Mouse (Mus musculus) liver, embryonic 16.5 days (tissue): ENCODE measurements around the gene Krt5. TPM values are rescaled to one million over a fixed set of nuclear protein-coding genes. Genes with fewer than 3 reads are reported as not detected.
"Not testable (repeated sequence)": the region's sequence is repeated elsewhere in the genome, so short reads cannot be mapped to it uniquely, and the experiment has no call there.

Experiments used
- ATAC-seq: fragments of 200-750 bp; cut with Nextera tagmentation; 2 replicates; pipeline ENCODE4 v1.8.0; 2017; ENCODE audit warnings: low read depth, mild to moderate bottlenecking, moderate number of reproducible peaks, moderate library complexity
- H3K27ac ChIP-seq: fragments of 300-500 bp; sonication (generic); 2 replicates; pipeline ENCODE4 v1.5.1; 2014; ENCODE audit warnings: mild to moderate bottlenecking, low read length
- H3K27me3 ChIP-seq: fragments of 300-500 bp; sonication (generic); 2 replicates; pipeline ENCODE4 v1.6.1; 2014; ENCODE audit warnings: low read depth, low read length, mixed read lengths; ENCODE audit not compliant: control insufficient read depth, insufficient read depth
- H3K36me3 ChIP-seq: fragments of 300-500 bp; sonication (generic); 2 replicates; pipeline ENCODE4 v1.6.1; 2014; ENCODE audit warnings: mild to moderate bottlenecking; ENCODE audit not compliant: control insufficient read depth, insufficient read depth
- H3K4me1 ChIP-seq: fragments of 300-500 bp; sonication (generic); 2 replicates; pipeline ENCODE4 v1.6.1; 2014; ENCODE audit warnings: low read depth, low read length, mixed read lengths; ENCODE audit not compliant: control insufficient read depth
- H3K4me2 ChIP-seq: fragments of 300-500 bp; sonication (generic); 2 replicates; pipeline ENCODE4 v1.6.1; 2014; ENCODE audit warnings: low read depth, low read length, mixed read lengths
- H3K4me3 ChIP-seq: fragments of 300-500 bp; sonication (generic); 2 replicates; pipeline ENCODE4 v1.5.1; 2014; ENCODE audit warnings: low read depth, mild to moderate bottlenecking, low read length
- H3K9ac ChIP-seq: fragments of 300-500 bp; sonication (generic); 2 replicates; pipeline ENCODE4 v1.6.1; 2014; ENCODE audit warnings: low read depth, low read length
- H3K9me3 ChIP-seq: fragments of 300-500 bp; sonication (generic); replicated peaks from 2 replicates; pipeline ENCODE4 v1.6.1; 2016; ENCODE audit warnings: low read length; ENCODE audit not compliant: control insufficient read depth
- WGBS: fragments of 180-500 bp; shearing (Covaris S2); extraction: QIAGEN DNeasy Blood & Tissue Kit; methylation state at CpG from one replicate; pipeline ENCODE4 v1.1.7; 2014; ENCODE audit not compliant: insufficient replicate concordance; 5-methylcytosine and 5-hydroxymethylcytosine counted together
- polyA plus RNA-seq: library from polyadenylated mRNA; unstranded; fragments of >200 nt; fragmentation: Nextera tagmentation; extraction: Ambion mirVana; gene quantifications from 2 replicates; pipeline ENCODE4 v1.2.1, GENCODE M21; 2015

The Krt5 gene
- polyA plus RNA-seq, 1 experiment from 2014 or later, result 0.05 TPM

- no peak overlapping the region for H3K4me3 ChIP-seq
- 52% methylated on average over 4 of the region's 4 CpGs for WGBS
- no peak overlapping the region for H3K4me2 ChIP-seq
- ATAC-seq, result no peak
- no peaks in the 10 kb centered on the region for H3K4me1 ChIP-seq
- no peaks in the 10 kb centered on the region for H3K36me3 ChIP-seq
- H3K9me3 ChIP-seq, result no peaks in the 10 kb centered on the region
- H3K9ac ChIP-seq, result no peak overlapping the region
- no peak overlapping the region for H3K27ac ChIP-seq
- no peaks in the 10 kb centered on the region for H3K27me3 ChIP-seq
Observed at GRCm38 (mm10) chr15:101704066-101704465, 8.6 kb downstream of the Krt5 start.

GRCm38 (mm10) chr15:101702380-101702779 lies 10.3 kb downstream of the Krt5 start:
- Histone ChIP-seq H3K27ac (no peak overlapping the region), H3K27me3 (no peaks in the 10 kb centered on the region), H3K36me3 (no peaks in the 10 kb centered on the region), H3K9ac (no peak overlapping the region), H3K4me1 (no peaks in the 10 kb centered on the region), H3K9me3 (no peaks in the 10 kb centered on the region), H3K4me3 (no peak overlapping the region), H3K4me2 (no peak overlapping the region)
- ATAC-seq, result no peak
- 28% methylated on average over 2 of the region's 2 CpGs for WGBS

GRCm38 (mm10) chr15:101699866-101700265 lies 12.8 kb downstream of the Krt5 start:
- no peaks in the 10 kb centered on the region for H3K4me1 ChIP-seq
- H3K9ac ChIP-seq, result no peak overlapping the region
- no peak for ATAC-seq
- 60% methylated on average over 8 of the region's 8 CpGs for WGBS
- H3K4me2 ChIP-seq, result no peak overlapping the region
- H3K4me3 ChIP-seq, result no peak overlapping the region
- no peaks in the 10 kb centered on the region for H3K36me3 ChIP-seq
- no peaks in the 10 kb centered on the region for H3K9me3 ChIP-seq
- no peak overlapping the region for H3K27ac ChIP-seq
- H3K27me3 ChIP-seq, result no peaks in the 10 kb centered on the region

- Histone ChIP-seq H3K27ac (no peak overlapping the region), H3K36me3 (no peaks in the 10 kb centered on the region), H3K4me1 (no peaks in the 10 kb centered on the region), H3K27me3 (no peaks in the 10 kb centered on the region), H3K9ac (no peak overlapping the region), H3K4me3 (no peak overlapping the region), H3K4me2 (no peak overlapping the region), H3K9me3 (no peaks in the 10 kb centered on the region)
- no peak for ATAC-seq
- 27% methylated on average over 3 of the region's 3 CpGs for WGBS
Observed at GRCm38 (mm10) chr15:101699192-101699591, 13.5 kb downstream of the Krt5 start.

- no peak for ATAC-seq
- 52% methylated on average over 8 of the region's 8 CpGs for WGBS
- H3K4me1 ChIP-seq, result no peaks in the 10 kb centered on the region
Observed at GRCm38 (mm10) chr15:101697326-101698188, 15.1 kb downstream of the Krt5 start.

GRCm38 (mm10) chr15:101694207-101694606 lies 18.5 kb downstream of the Krt5 start, which contains the start of gene Krt6a:
Gene Krt6a, minus strand, starts transcription at chr15:101694307.
- no peak for ATAC-seq
- Histone ChIP-seq H3K9me3 (no peaks in the 10 kb centered on the region), H3K4me3 (no peak within 1 kb of the TSS), H3K9ac (no peak within 1 kb of the TSS), H3K27ac (no peak within 1 kb of the TSS), H3K27me3 (no peaks in the 10 kb centered on the region), H3K4me1 (no peaks in the 10 kb centered on the region), H3K4me2 (no peak within 1 kb of the TSS), H3K36me3 (no peaks in the 10 kb centered on the region)
- WGBS, result 57% methylated on average over 5 of the region's 5 CpGs

More at GRCm38 (mm10) chr15:101697326-101698188, 15.1 kb downstream of the Krt5 start:
- Histone ChIP-seq H3K9ac (no peak overlapping the region), H3K4me3 (no peak overlapping the region), H3K9me3 (no peaks in the 10 kb centered on the region), H3K27me3 (no peaks in the 10 kb centered on the region), H3K27ac (no peak overlapping the region), H3K4me2 (no peak overlapping the region), H3K36me3 (no peaks in the 10 kb centered on the region)

- H3K9ac ChIP-seq, H3K27ac ChIP-seq, ATAC-seq, H3K4me3 ChIP-seq, H3K36me3 ChIP-seq, H3K9me3 ChIP-seq, H3K27me3 ChIP-seq, H3K4me2 ChIP-seq, H3K4me1 ChIP-seq: not testable (repeated sequence)
- WGBS, result 74% methylated on average over 5 of the region's 5 CpGs
Observed at GRCm38 (mm10) chr15:101690460-101690859, 22.2 kb downstream of the Krt5 start.

GRCm38 (mm10) chr15:101688161-101688560 lies 24.5 kb downstream of the Krt5 start:
- 32% methylated on average over 2 of the region's 2 CpGs for WGBS
- Histone ChIP-seq H3K36me3 (no peaks in the 10 kb centered on the region), H3K4me1 (no peaks in the 10 kb centered on the region), H3K27ac (no peak overlapping the region), H3K9me3 (no peaks in the 10 kb centered on the region), H3K4me3 (no peak overlapping the region), H3K27me3 (no peaks in the 10 kb centered on the region), H3K9ac (no peak overlapping the region), H3K4me2 (no peak overlapping the region)
- no peak for ATAC-seq

GRCm38 (mm10) chr15:101680187-101680586 lies 32.5 kb downstream of the Krt5 start, which contains the start of gene Krt6b:
Gene Krt6b, minus strand, starts transcription at chr15:101680287.
- H3K27ac ChIP-seq, result no peak within 1 kb of the TSS
- no peaks in the 10 kb centered on the region for H3K4me1 ChIP-seq
- H3K36me3 ChIP-seq, result no peaks in the 10 kb centered on the region
- no peak within 1 kb of the TSS for H3K4me2 ChIP-seq
- ATAC-seq, result no peak
- no peak within 1 kb of the TSS for H3K4me3 ChIP-seq
- no peak within 1 kb of the TSS for H3K9ac ChIP-seq
- no peaks in the 10 kb centered on the region for H3K9me3 ChIP-seq
- H3K27me3 ChIP-seq, result no peaks in the 10 kb centered on the region
- 62% methylated on average over 2 of the region's 2 CpGs for WGBS
